Mouse (Mus musculus): ENCODE results near the gene Pik3cg. TPM values are rescaled to one million over a fixed set of nuclear protein-coding genes. Genes with fewer than 3 reads are reported as not detected.

Pik3cg gene
- polyA plus RNA-seq, 2 experiments: 2.4 to 3.5 TPM

DNA sequence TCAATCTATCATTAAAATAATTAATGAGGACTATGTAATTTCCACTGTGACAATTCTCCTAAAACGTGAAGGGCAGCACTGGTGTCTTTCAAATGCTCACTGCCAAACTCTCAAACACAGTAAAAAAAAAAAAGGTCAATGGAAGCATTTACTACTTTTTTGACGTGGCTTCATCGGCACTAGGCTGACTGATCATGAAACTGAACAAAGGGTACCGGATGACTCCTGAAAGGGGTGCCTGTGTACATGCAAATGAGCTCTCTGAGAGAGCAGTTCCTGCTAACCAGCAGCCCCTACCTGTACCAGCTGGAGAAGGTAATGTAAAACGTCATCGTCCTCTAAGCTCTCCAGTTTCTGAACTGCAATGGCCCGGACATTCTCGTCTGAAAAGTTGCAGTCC lies 4.8 kb downstream of the Pik3cg start:
- H3K27ac ChIP-seq: no peak overlapping the region
- H3K36me3 ChIP-seq (replicated peaks; ENCODE audit: control insufficient read depth, insufficient read depth, low read depth): no peaks in the 10 kb centered on the region
- H3K9ac ChIP-seq (replicated peaks): no peak overlapping the region
- H3K9me3 ChIP-seq (ENCODE audit: control insufficient read depth, low read length): no peaks in the 10 kb centered on the region
- H3K27me3 ChIP-seq (ENCODE audit: control insufficient read depth, insufficient read depth, low read length): no peaks in the 10 kb centered on the region
- peaks cover 0 to 8% of the 10 kb centered on the region in 2 experiments; a peak in 2 of 4 replicates for H3K4me1 ChIP-seq (replicated peaks; ENCODE audit: control insufficient read depth in 2 of 2, insufficient read depth in 2 of 2, low read length in 1 of 2)
- no peak for ATAC-seq (ENCODE audit: insufficient read depth)
- H3K4me3 ChIP-seq (ENCODE audit: insufficient read depth in 1 of 2, low read depth in 2 of 2, low read length in 2 of 2): no peak overlapping the region
- DNase-seq (ENCODE audit: low read depth in 3 of 3, low spot score in 3 of 3): no peak
- 76% methylated on average over 8 of the region's 8 CpGs for WGBS (ENCODE audit: insufficient replicate concordance)
- no peak overlapping the region for H3K4me2 ChIP-seq (ENCODE audit: low read depth)
- no peak for TF ChIP-seq CTCF (IDR thresholded peaks at IDR 0.05; ENCODE audit: low read depth)

DNA sequence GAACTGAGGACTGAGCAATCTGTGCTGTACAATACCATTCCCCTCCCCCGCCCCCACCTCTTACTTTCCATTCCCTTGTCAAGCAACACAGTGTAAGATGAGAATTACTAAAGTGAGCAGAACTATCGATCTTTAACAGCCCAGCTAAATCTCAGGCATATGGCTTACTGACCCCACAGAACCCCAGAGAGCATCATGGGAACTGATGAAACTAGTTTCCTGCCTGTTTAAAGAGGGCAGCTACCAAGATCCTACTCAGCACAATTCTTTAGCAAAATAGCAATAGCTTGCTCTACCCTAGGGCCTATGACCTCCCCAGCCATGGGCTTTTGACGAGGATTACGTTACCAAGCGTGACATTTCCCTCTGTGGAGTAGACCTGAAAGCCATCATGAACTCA lies 5.9 kb downstream of the Pik3cg start:
- no peak overlapping the region for H3K27ac ChIP-seq
- WGBS (ENCODE audit: insufficient replicate concordance): 78% methylated on average over 5 of the region's 5 CpGs
- H3K9ac ChIP-seq (replicated peaks): no peak overlapping the region
- no peak overlapping the region for H3K4me3 ChIP-seq (ENCODE audit: insufficient read depth in 1 of 2, low read depth in 2 of 2, low read length in 2 of 2)
- no peaks in the 10 kb centered on the region for H3K36me3 ChIP-seq (replicated peaks; ENCODE audit: control insufficient read depth, insufficient read depth, low read depth)
- TF ChIP-seq CTCF (IDR thresholded peaks at IDR 0.05; ENCODE audit: low read depth): no peak
- TF ChIP-seq EP300 (IDR thresholded peaks at IDR 0.05; ENCODE audit: low read depth): no peak
- H3K4me1 ChIP-seq (replicated peaks; ENCODE audit: control insufficient read depth in 2 of 2, insufficient read depth in 2 of 2, low read length in 1 of 2): peaks cover 0 to 6% of the 10 kb centered on the region in 2 experiments; a peak in 1 of 4 replicates
- no peak for DNase-seq (ENCODE audit: low read depth in 3 of 3, low spot score in 3 of 3)
- no peaks in the 10 kb centered on the region for H3K27me3 ChIP-seq (ENCODE audit: control insufficient read depth, insufficient read depth, low read length)
- H3K4me2 ChIP-seq (ENCODE audit: low read depth): no peak overlapping the region
- no peak for ATAC-seq (ENCODE audit: insufficient read depth)
- no peaks in the 10 kb centered on the region for H3K9me3 ChIP-seq (ENCODE audit: control insufficient read depth, low read length)

GRCm38 (mm10) chr12:32201932-32202331 lies 6.5 kb downstream of the Pik3cg start:
- no peak overlapping the region for H3K27ac ChIP-seq
- H3K36me3 ChIP-seq (replicated peaks; ENCODE audit: control insufficient read depth, insufficient read depth, low read depth): no peaks in the 10 kb centered on the region
- DNase-seq (ENCODE audit: low read depth in 3 of 3, low spot score in 3 of 3): no peak
- TF ChIP-seq EP300 (IDR thresholded peaks at IDR 0.05; ENCODE audit: low read depth): no peak
- TF ChIP-seq CTCF (IDR thresholded peaks at IDR 0.05; ENCODE audit: low read depth): no peak
- H3K4me2 ChIP-seq (ENCODE audit: low read depth): no peak overlapping the region
- H3K27me3 ChIP-seq (ENCODE audit: control insufficient read depth, insufficient read depth, low read length): no peaks in the 10 kb centered on the region
- H3K9me3 ChIP-seq (ENCODE audit: control insufficient read depth, low read length): no peaks in the 10 kb centered on the region
- H3K4me1 ChIP-seq (replicated peaks; ENCODE audit: control insufficient read depth in 2 of 2, insufficient read depth in 2 of 2, low read length in 1 of 2): peaks cover 0 to 4% of the 10 kb centered on the region in 2 experiments; a peak in 1 of 4 replicates
- ATAC-seq (ENCODE audit: insufficient read depth): no peak
- 82% methylated on average over 7 of the region's 7 CpGs for WGBS (ENCODE audit: insufficient replicate concordance)
- no peak overlapping the region for H3K4me3 ChIP-seq (ENCODE audit: insufficient read depth in 1 of 2, low read depth in 2 of 2, low read length in 2 of 2)
- H3K9ac ChIP-seq (replicated peaks): no peak overlapping the region

DNA sequence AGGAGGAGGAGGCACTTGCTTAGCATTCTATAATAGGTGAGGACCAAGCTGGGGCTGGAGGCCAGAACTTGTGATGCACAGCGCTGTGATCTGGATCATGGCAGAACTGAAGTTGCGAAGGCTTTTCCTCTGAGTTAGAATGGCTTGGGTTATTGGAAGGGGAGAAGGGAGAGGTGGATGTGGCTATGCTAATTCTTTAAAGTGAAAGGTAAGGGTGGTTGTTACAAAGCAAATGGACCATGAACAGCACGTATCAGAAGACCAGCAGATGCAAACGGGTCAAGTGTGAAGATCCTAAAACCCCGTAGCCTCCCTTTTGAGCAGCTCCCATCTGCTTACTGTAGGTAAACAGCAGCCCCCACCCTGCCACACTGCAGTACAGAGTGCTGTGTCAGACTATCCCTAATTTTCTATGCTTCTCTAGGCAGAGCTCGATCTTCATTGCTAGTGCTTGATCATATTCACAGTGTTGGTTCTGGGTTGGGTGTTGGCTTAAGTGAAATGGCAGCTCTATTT lies 7.3 kb downstream of the Pik3cg start:
- Histone ChIP-seq H3K4me3 (ENCODE audit: insufficient read depth in 1 of 2, low read depth in 2 of 2, low read length in 2 of 2) (no peak overlapping the region), H3K27ac (no peak overlapping the region), H3K36me3 (replicated peaks; ENCODE audit: control insufficient read depth, insufficient read depth, low read depth) (no peaks in the 10 kb centered on the region), H3K27me3 (ENCODE audit: control insufficient read depth, insufficient read depth, low read length) (no peaks in the 10 kb centered on the region), H3K9me3 (ENCODE audit: control insufficient read depth, low read length) (no peaks in the 10 kb centered on the region), H3K9ac (replicated peaks) (no peak overlapping the region), H3K4me1 (replicated peaks; ENCODE audit: control insufficient read depth in 2 of 2, insufficient read depth in 2 of 2, low read length in 1 of 2) (no peaks in the 10 kb centered on the region; a peak in 1 of 4 replicates), H3K4me2 (ENCODE audit: low read depth) (no peak overlapping the region)
- DNase-seq (ENCODE audit: low read depth in 3 of 3, low spot score in 3 of 3) (no peak), ATAC-seq (ENCODE audit: insufficient read depth) (no peak)
- TF ChIP-seq CTCF (IDR thresholded peaks at IDR 0.05; ENCODE audit: low read depth) (no peak), EP300 (IDR thresholded peaks at IDR 0.05; ENCODE audit: low read depth) (no peak)
- WGBS (ENCODE audit: insufficient replicate concordance): 73% methylated on average over 6 of the region's 6 CpGs

GRCm38 (mm10) chr12:32200387-32201069 lies 7.9 kb downstream of the Pik3cg start:
- DNase-seq (ENCODE audit: low read depth in 3 of 3, low spot score in 3 of 3): no peak
- ATAC-seq (ENCODE audit: insufficient read depth): no peak
- TF ChIP-seq CTCF (IDR thresholded peaks at IDR 0.05; ENCODE audit: low read depth) (no peak), EP300 (IDR thresholded peaks at IDR 0.05; ENCODE audit: low read depth) (no peak)
- Histone ChIP-seq H3K4me2 (ENCODE audit: low read depth) (no peak overlapping the region), H3K27ac (no peak overlapping the region), H3K4me1 (replicated peaks; ENCODE audit: control insufficient read depth in 2 of 2, insufficient read depth in 2 of 2, low read length in 1 of 2) (no peaks in the 10 kb centered on the region; a peak in 1 of 4 replicates), H3K4me3 (ENCODE audit: insufficient read depth in 1 of 2, low read depth in 2 of 2, low read length in 2 of 2) (no peak overlapping the region), H3K9ac (replicated peaks) (no peak overlapping the region), H3K27me3 (ENCODE audit: control insufficient read depth, insufficient read depth, low read length) (no peaks in the 10 kb centered on the region), H3K9me3 (ENCODE audit: control insufficient read depth, low read length) (no peaks in the 10 kb centered on the region), H3K36me3 (replicated peaks; ENCODE audit: control insufficient read depth, insufficient read depth, low read depth) (no peaks in the 10 kb centered on the region)
- 70% methylated on average over 16 of the region's 16 CpGs for WGBS (ENCODE audit: insufficient replicate concordance)
